Mouse (Mus musculus) c-Kit-positive CD71-positive TER-119-negative erythroid progenitor cells, embryonic 14.5 days (primary cell): ENCODE measurements around the gene Calcb.

Experiments
- DNase-seq: peaks from one replicate; pipeline ENCODE4 v3.0.0-alpha.2; 2013; ENCODE audit warnings: low read depth

Gene Calcb

GRCm38 (mm10) chr7:114753471-114753870 lies 35.0 kb downstream of the Calcb start:
- DNase-seq = no peak

GRCm38 (mm10) chr7:114754196-114754595 lies 35.8 kb downstream of the Calcb start:
- no peak for DNase-seq

GRCm38 (mm10) chr7:114754626-114755025 lies 36.2 kb downstream of the Calcb start:
- DNase-seq = no peak

- no peak for DNase-seq
These were observed 44.2 kb downstream of the Calcb start for GRCm38 (mm10) chr7:114762660-114763059.

- DNase-seq = no peak
These were observed 46.8 kb downstream of the Calcb start for GRCm38 (mm10) chr7:114765273-114765672.

- DNase-seq = no peak
These were observed 48.1 kb downstream of the Calcb start for GRCm38 (mm10) chr7:114766523-114766922.

GRCm38 (mm10) chr7:114768516-114768915 lies 50.1 kb downstream of the Calcb start:
- DNase-seq = no peak

- no peak for DNase-seq
These were observed 50.6 kb downstream of the Calcb start for GRCm38 (mm10) chr7:114769041-114769440.

- DNase-seq = no peak
These were observed 52.1 kb downstream of the Calcb start for GRCm38 (mm10) chr7:114770586-114770985.

- DNase-seq = no peak
These were observed 53.4 kb downstream of the Calcb start for GRCm38 (mm10) chr7:114771801-114772200.
